Mouse (Mus musculus) C2C12 (cell line): ENCODE measurements around the gene Lars2. TPM values are rescaled to one million over a fixed set of nuclear protein-coding genes. Genes with fewer than 3 reads are reported as not detected.
"Not testable (repeated sequence)": the region's sequence is repeated elsewhere in the genome, so short reads cannot be mapped to it uniquely, and the experiment has no call there.

Source experiments
- H3K27me3 ChIP-seq: one replicate; pipeline ENCODE4 v1.6.1; 2011; ENCODE audit not compliant: control insufficient read depth, insufficient read depth, insufficient read length
- H3K36me3 ChIP-seq: one replicate; pipeline ENCODE4 v1.6.1; 2011; ENCODE audit not compliant: control insufficient read depth, insufficient read depth
- H3K4me3 ChIP-seq: one replicate; pipeline ENCODE4 v1.5.1; 2011; ENCODE audit warnings: mild to moderate bottlenecking, control low read depth; ENCODE audit not compliant: poor library complexity, insufficient read depth, severe bottlenecking
- H3K79me2 ChIP-seq: one replicate; pipeline ENCODE4 v1.6.1; 2011; ENCODE audit not compliant: control insufficient read depth, insufficient read depth
- H3K79me3 ChIP-seq: one replicate; pipeline ENCODE4 v1.6.1; 2011; ENCODE audit warnings: low read depth, control low read depth
- H3ac ChIP-seq: one replicate; pipeline ENCODE3; 2011; ENCODE audit warnings: low read depth; ENCODE audit not compliant: control insufficient read depth, insufficient read length
- CEBPB ChIP-seq: IDR thresholded peaks from one replicate; pipeline ENCODE4 v1.6.1; 2011; ENCODE audit warnings: low read depth, mild to moderate bottlenecking, control low read depth, moderate library complexity
- CTCF ChIP-seq: IDR thresholded peaks from one replicate; pipeline ENCODE4 v1.5.1; 2011; ENCODE audit not compliant: control insufficient read depth, insufficient read depth, insufficient read length
- FOSL1 ChIP-seq: IDR thresholded peaks from one replicate; pipeline ENCODE4 v1.8.0; 2011; ENCODE audit warnings: mild to moderate bottlenecking, low read length; ENCODE audit not compliant: poor library complexity, insufficient read depth, severe bottlenecking
- MAX ChIP-seq: IDR thresholded peaks from one replicate; pipeline ENCODE4 v1.6.1; 2011; ENCODE audit warnings: mild to moderate bottlenecking, control low read depth
- MYOD1 ChIP-seq: IDR thresholded peaks from one replicate; pipeline ENCODE4 v1.6.1; 2011; ENCODE audit warnings: low read depth; ENCODE audit not compliant: control insufficient read depth, insufficient read length
- MYOG ChIP-seq: IDR thresholded peaks from one replicate; pipeline ENCODE4 v1.6.1; 2011; ENCODE audit not compliant: control insufficient read depth, insufficient read length; ENCODE audit errors: extremely low read depth
- USF1 ChIP-seq: IDR thresholded peaks from one replicate; pipeline ENCODE4 v1.6.1; 2011; ENCODE audit warnings: low read depth, mild to moderate bottlenecking, control low read depth, moderate library complexity
- polyA plus RNA-seq: library from polyadenylated mRNA; unstranded; fragments of >200 nt; fragmentation: generic; extraction: Trizol; gene quantifications from one replicate; pipeline ENCODE4 v1.2.1, GENCODE M21; 2012; ENCODE audit warnings: missing spikeins

Lars2 gene
- polyA plus RNA-seq, 1 experiment, result 480 TPM

- no peaks in the 10 kb centered on the region for H3K79me2 ChIP-seq
- H3K79me3 ChIP-seq, result no peaks in the 10 kb centered on the region
- TF ChIP-seq MAX, result no peak
- no peak for TF ChIP-seq CTCF
- no peak for TF ChIP-seq FOSL1
- TF ChIP-seq MYOG, result no peak
- no peak for TF ChIP-seq USF1
- TF ChIP-seq CEBPB, result no peak
- no peak for TF ChIP-seq MYOD1
- H3K4me3 ChIP-seq, result no peak overlapping the region
- H3K27me3 ChIP-seq, result no peaks in the 10 kb centered on the region
- H3K36me3 ChIP-seq, result no peaks in the 10 kb centered on the region
- H3ac ChIP-seq, result no peak overlapping the region
Measured at GRCm38 (mm10) chr9:123440230-123441058, 73.7 kb downstream of the Lars2 start.

GRCm38 (mm10) chr9:123447101-123447500 is 80.4 kb downstream of the Lars2 start:
- not testable (repeated sequence) for H3K36me3 ChIP-seq, H3ac ChIP-seq, H3K27me3 ChIP-seq, H3K79me2 ChIP-seq, H3K4me3 ChIP-seq, H3K79me3 ChIP-seq

GRCm38 (mm10) chr9:123448594-123448993 is 81.9 kb downstream of the Lars2 start:
- no peaks in the 10 kb centered on the region for H3K27me3 ChIP-seq
- H3ac ChIP-seq, result no peak overlapping the region
- H3K36me3 ChIP-seq, result no peaks in the 10 kb centered on the region
- no peak overlapping the region for H3K4me3 ChIP-seq
- no peaks in the 10 kb centered on the region for H3K79me3 ChIP-seq
- TF ChIP-seq MYOG (no peak), MAX (no peak), CEBPB (no peak), CTCF (no peak), MYOD1 (no peak), FOSL1 (no peak), USF1 (no peak)
- H3K79me2 ChIP-seq, result no peaks in the 10 kb centered on the region

GRCm38 (mm10) chr9:123450174-123450573 is 83.4 kb downstream of the Lars2 start:
- Histone ChIP-seq H3ac (no peak overlapping the region), H3K36me3 (no peaks in the 10 kb centered on the region), H3K79me2 (no peaks in the 10 kb centered on the region), H3K79me3 (no peaks in the 10 kb centered on the region), H3K4me3 (no peak overlapping the region), H3K27me3 (no peaks in the 10 kb centered on the region)
- TF ChIP-seq CTCF (peak; percentile 14), CEBPB (no peak)

GRCm38 (mm10) chr9:123451772-123452171 is 85.0 kb downstream of the Lars2 start:
- Histone ChIP-seq H3K4me3 (no peak overlapping the region), H3K27me3 (no peaks in the 10 kb centered on the region), H3ac (no peak overlapping the region), H3K36me3 (no peaks in the 10 kb centered on the region), H3K79me3 (no peaks in the 10 kb centered on the region), H3K79me2 (no peaks in the 10 kb centered on the region)
- no peak for TF ChIP-seq CEBPB
- no peak for TF ChIP-seq MAX
- no peak for TF ChIP-seq USF1

- Histone ChIP-seq H3K4me3 (no peak overlapping the region), H3K27me3 (no peaks in the 10 kb centered on the region), H3K36me3 (no peaks in the 10 kb centered on the region), H3ac (no peak overlapping the region), H3K79me3 (no peaks in the 10 kb centered on the region), H3K79me2 (no peaks in the 10 kb centered on the region)
- TF ChIP-seq MYOD1 (no peak), MAX (no peak), CEBPB (no peak), FOSL1 (no peak), MYOG (no peak), CTCF (no peak), USF1 (no peak)
Measured at GRCm38 (mm10) chr9:123456634-123457602, 90.2 kb downstream of the Lars2 start.
